Mouse (Mus musculus) layer of hippocampus, postnatal 10 days (tissue): ENCODE measurements around the gene Pappa2. TPM values are rescaled to one million over a fixed set of nuclear protein-coding genes. Genes with fewer than 3 reads are reported as not detected.
A peak's percentile ranks its signal among the peaks of the same experiment; 100 is the strongest.

Source experiments
- DNase-seq, 2 experiments: peaks; one replicate each; pipeline ENCODE4 v3.0.0; 2021; ENCODE audit warnings: low spot score in 2 of 2
- long read RNA-seq: library from polyadenylated mRNA; stranded (forward); transcript quantifications from one replicate; pipeline ENCODE4 v2.0.0, GENCODE M21; 2023
- total RNA-seq, 2 experiments: library from RNA; stranded (reverse); gene quantifications; 2 replicates each; pipeline ENCODE4 v1.2.3; 2021

Gene Pappa2
- total RNA-seq, result 1 to 10 TPM; 3.5 to 3.7 TPM
- long read RNA-seq, partial matches to known transcripts, result 0 of 1 reads
- long read RNA-seq, other reads (novel, unspliced or antisense), result 1 of 1 reads

DNA sequence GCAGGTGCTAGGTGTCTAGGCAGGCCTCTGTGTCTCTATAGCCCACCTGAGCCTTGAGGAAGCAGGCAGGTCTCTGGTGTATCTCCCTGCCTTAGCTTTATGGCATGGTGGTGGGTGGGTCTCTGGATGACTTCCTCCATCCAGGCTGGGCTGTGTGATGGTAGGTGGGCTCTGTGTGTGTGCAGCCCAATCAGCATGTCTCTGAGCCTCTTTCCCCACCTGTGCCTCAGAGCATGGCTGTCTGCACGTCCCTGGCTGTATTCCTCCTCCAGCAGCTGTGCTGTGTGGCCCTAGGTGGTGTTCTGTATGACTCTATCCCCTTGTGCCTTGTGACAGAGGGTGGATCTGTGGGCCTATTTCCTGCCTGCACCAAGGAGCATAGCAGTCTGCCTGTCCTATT, at the start of gene Pappa2:
Gene Pappa2, minus strand, starts transcription at position 101 of the 400 bp plus-strand sequence.
- no peak for DNase-seq

DNA sequence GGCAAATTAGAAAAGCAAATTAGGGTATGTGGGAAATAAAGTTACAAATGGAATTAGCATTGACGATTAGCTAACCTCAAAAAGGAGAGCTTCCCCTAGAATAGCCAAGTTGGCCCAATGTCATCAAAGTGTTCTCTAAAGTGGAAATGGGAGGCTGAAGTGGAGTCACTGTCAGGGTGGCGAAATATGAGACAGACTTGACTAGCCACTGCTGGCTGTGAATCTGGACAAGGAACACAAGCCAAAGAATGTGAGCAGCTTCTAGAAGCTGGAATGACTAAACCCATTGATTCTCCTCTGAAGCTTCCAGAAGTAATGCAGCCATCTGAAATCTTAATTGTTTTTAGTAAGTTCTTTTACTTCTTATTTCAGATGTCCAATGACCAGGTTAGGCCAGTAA, 48.8 kb upstream of the Pappa2 start:
- no peak for DNase-seq

DNA sequence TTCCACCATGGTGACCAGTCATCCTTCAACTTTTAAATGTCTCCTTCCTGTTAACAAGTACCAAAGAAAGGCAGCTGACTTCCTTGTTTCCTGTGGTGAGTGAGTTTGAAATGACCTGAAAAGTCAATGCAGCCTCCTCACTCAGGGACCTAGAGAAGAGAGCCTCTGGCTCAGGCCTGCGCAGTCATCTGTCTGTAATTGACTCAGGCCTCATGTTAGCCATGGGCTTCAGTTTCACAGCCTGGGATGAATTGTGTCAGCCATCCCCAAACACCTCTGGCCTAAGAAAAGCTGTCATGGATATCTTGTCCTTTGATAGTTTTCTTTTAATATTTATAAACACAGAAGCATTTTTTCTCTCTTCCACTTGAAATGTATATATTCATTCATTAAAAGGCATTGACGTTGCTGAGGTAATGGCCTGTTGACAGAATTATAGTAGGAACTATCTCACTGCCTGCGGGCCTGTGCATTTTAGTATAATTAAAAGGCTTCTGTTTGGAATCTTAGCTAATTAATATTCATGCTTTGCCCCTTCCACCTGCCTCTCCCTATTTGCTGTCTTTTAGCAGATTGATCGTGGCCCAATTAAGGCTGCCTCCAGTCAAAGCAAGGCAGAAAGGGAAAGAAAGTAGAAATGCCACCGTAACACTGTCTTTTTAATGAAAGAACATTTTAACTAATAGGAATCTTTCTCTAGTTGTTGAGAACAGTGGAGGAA, 34.8 kb upstream of the Pappa2 start:
- no peak for DNase-seq

DNA sequence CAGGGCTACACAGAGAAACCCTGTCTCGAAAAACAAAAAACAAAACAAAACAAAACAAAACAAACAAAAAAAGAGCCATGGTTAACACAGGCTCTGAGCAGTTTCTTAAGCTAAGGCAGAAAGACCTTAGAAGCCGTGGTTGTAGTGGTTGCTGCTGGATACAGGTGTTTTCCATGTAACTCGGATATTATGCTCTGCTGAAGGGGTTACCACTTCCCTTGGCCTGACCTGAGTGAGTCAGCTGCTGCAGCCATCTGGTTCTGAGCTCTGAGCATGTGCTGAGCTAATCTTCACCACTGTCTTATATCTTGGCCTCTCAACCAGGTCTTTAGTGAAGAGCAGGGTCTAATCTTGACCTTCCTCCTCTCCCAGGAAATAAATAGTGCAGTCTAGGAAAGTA, 6.8 kb upstream of the Pappa2 start:
- no peak for DNase-seq

DNA sequence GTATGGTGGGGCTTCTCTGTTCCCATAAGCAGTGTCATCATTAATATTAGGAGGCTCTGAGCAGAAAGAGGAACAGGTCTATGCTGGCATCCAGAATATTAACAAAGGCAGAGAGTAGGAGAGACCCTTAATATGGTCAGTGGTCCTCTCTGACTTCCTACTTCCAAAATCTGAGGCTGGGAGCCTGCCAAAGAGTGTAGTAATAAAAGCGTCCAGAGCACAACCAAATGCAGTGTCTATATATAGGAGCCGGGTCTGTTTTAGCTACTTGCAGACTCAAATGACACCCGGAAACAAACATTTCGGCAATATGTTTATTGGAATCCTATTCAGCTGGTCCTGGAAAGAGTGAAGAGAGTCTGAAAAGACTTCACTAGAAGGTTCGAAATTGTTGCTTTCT, 17.9 kb downstream of the Pappa2 start:
- DNase-seq, result no peak

DNA sequence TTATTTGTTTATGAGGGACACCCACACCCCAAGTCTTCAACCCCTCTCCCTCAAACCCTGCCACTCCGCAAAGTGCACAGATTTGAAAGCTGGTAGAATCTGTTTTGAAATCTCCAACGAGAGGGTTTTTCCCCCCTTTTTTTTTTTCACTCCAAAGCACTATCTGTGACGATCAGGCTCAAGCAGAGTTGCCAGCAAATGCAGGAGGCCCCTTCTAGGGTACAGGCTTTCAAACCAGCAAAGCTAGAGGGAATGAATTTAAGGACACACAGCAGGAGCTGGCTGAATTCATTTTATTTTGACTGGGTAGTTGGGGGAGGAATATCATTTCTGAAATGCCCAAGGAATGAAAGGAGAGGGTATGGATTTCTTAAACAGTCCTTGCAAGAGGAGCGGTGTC, 19.3 kb downstream of the Pappa2 start:
- no peak for DNase-seq

DNA sequence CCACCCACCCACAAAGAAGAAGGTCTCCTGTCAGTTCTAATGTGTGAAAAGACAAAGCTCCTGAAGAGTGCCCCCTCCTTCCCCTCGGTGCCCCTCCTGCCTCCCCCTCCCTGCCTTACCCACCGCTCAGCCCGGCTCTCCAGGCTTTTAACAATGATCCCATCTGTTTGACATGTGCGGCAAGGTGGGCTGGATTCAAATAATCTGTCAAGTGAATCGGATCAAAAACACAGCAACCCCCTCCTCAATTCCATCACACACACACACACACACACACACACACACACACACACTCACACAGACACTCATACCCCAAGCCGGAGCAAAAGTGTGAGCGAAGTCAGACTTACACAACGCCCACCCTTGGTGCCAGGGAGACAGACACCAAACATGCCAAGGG, 19.7 kb downstream of the Pappa2 start:
- DNase-seq, result no peak

DNA sequence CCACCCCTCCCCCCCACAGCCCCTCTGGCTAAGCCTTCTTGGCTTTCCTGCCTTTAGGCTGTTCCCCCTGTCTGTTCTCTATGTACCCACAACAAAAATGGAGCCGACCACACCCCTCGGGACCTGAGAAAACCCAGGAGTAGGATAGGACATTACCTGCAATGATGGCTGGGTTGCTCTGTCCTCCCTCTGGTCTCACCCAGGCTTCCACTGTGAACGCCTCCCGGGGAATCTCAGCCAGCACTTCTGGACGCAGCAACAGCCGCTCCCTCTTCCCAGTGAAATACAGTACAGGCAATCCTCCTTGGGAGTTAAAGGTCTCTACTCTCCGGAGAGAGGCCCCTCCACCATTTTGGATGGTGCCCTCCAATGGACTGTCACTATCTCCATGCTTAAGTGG, 23.9 kb downstream of the Pappa2 start:
- DNase-seq, result no peak

DNA sequence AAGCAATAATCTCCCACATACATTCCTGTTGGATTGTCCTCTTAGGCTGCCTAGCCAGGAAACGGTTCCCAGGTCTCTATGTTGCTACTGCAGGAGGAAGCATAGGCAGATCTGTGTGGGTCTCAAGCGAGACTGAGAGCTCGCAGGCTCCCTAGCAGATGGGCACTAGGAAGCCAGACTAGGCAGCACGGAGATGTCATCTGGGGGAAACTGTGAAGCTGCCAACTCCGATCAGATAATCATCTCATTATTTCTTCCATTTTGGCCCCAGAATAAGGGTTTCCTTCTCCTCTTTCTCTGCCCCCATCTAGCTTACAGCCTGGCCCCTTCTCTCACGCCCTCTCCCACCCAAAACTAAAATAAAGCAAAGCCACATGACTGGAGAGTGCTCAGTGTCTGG, 25.5 kb downstream of the Pappa2 start:
- peak; percentile 41 to 61 for DNase-seq

DNA sequence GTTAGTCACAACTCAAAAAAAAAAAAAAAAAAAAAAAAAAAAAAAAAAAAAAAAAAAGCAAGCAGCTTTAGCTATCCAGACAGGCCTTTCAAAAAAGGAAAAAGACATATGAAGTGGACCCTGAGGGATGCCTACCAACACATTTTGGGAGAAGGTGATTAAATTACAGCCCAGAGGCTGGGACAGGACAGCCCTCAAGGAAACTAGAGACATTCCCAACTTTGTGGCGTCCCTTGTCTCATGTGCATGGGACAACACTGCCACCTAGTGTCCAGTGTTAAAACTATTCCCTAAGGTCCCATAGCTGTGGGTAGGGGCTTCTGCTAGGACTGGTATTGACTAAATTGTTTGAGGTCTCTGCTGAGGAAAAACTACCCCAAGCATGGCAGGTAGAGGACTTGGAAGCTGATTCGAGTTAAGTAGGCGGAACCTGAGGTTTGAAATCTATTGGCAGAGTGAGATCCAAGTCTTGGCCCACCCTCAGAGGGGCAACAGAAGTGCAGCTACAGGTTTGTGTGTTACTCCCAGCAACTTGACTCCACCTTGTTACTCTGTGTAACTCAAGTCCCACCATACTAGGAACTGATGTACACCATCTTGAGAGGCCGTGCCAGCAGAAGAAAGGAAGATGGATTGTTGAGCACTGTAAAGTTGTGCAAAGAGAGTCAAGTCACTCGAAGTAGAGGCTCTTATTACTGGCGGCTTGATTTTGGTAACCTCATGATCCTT, 26.6 kb downstream of the Pappa2 start:
- peak; percentile 78 to 82 for DNase-seq

DNA sequence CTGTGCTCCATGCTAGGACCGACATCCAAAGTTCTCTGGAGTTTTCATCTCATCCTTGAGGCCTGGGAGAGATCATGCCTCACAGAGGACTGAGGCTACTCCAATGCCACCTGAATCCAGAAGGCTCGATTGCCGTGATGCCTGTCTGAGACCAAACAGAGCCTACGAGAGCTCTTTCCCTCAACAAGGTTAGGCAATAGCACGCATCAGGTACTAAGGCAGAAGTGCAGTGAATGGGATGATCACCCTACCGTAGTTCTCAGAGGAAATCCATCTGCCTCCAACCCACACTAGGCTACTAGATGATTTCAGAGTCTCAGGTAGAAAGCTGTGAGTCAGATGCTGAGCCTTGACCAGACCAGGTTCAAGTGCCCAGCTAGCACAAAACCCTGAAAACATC, 31.2 kb downstream of the Pappa2 start:
- no peak for DNase-seq

DNA sequence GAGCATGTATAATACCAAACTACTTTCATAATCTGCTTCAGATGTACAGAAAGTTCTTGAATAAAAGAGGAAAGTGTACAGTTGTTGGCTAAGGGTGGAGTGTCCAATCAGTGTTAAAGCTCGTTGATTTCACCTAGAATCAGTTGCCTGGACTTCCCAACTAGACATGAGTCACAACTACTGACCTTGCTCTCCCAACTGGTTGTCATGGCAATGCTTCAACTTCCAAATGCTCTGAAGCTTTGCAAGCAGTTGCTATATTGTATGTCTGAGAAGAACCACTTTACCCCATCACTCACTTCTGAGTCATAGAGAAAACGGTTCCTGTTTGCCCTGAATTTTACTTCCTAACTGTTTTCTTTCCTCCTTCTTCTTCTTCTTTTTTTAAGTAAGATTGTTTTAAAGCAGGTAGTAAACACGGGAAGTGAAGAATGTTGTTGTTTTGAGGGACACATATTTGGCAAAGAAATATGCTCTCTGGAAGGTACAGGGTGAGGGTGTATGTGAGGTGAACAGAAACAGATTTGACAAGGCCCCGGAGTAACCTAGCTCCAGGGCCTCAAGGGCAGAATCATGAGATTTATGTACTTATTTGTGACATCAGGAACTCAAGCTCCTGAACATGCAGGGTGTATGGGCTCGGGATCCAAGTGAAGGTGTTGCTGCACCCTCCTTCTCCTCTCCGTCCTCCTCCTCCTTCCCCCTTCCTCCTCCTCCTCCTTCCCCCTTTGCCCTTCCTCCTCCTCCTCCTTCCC, 32.1 kb downstream of the Pappa2 start:
- no peak for DNase-seq

DNA sequence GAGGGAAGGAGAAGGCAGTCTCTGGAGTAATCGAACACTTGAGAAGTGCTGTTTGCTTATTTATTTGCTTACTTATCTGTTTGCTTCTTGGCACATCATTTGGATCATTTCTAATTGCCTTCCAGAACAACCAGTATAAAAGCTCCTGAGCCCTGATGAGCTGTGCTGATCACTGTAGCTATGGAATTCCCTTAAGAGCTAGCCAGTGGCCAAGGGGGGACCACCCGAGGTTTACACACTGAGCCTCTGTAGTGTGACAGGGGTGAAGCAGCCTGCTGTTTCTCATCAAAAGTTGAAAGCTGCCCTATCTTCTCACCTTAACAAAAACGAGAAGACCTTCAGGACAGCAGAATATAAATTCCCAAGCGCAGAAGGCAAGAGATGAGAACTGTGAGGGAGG, 35.4 kb downstream of the Pappa2 start:
- no peak for DNase-seq

DNA sequence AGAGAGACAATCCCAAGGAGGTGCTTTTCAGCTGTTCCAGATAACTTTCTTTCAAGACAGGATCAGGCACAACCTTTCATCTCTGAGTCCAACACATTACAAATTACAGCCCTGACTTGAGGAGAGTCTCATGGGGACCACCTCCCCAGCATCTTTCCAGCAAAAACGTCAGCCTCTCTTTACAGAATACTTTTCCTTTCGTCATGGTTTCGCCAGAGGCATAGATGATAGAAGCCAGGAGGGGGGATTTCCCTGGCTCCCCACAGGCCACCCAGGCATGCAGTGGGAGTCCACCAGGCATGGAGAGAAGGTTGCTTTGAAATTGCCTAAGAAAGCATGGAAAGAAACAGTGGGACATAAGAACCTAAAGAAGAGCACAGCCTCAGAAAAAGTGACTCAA, 37.4 kb downstream of the Pappa2 start:
- no peak for DNase-seq

DNA sequence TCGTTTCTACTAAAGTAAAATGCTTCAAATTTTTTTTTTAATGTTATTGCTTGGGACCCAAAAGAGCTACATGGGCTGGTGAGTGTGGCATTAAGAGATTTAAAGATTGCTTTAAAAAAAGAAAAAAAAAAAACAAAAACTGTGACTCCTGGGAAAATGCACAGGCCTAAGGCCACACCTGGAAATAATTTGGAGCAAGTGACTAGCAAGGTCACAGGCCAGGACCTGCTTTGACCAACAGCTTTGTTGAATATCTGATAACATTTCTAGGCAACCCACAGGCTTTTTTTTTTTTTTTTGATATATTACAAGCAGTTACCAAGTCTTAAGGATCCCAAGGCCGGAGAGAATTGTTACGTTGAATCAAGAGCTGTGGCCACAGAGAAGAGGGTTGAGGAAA, 39.3 kb downstream of the Pappa2 start:
- no peak for DNase-seq

DNA sequence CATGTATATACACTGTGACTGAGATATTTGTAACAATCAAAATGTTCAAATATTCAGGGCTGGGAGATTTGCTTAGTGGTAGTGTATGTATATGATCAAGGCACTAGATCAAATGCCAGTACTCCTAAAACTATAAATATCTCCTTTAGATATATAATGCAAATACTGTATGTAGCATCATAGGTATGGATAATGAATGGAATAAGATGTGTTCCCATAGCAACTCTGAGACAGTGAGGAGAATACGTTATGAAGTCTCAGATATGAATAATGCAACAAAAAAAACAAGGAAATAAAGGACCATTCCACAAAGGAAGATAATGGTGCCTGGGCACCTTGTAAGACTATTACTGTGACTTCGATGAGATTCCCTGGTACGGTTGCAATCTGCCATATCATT, 45.8 kb downstream of the Pappa2 start:
- DNase-seq, result no peak

DNA sequence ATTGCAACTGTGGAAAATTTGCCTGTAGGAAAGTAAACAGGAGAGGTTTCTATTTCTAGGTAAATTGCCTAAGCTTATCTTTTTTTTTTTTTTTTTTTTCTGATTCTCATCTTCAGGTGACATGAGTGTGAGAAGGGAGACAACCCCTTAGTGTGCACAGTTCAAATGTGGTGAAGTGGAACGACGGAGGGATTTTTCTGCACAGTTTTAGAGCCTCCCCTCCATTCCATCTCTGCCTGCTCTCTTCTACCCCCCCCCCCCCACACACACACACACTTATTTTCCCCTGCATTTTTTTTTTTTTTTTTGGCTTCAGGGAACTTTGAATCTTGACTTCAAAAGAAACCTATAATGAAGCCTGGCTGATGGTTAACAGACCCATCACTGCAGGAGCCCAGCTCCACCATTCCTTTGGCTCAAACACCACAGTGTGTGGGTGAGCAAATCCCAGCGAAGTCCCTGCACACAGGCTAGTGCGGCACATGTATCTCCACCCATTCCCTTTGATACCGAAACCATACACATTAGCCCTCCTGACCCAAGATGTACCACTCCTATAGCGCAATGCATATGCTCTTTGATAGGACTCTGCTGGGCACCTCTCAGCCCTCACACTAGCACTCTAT, 49.0 kb downstream of the Pappa2 start:
- no peak for DNase-seq

DNA sequence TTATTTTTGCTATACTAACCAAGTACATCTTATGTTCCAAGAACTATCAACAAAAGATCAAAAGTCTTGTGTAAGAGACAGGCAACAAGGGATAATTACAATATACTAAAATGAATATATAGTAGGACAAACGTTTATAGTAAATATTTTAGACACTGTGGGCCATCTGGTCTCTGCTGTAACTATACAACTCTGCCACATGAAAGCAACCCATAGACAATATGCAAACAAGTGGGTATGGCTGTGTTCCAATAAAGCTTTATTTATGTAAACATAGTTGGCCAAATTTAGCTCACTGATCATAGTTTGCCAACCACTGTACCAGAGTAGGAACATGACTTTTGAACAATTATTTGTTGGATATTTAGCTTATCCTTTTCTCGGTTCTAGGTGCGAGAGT, 50.9 kb downstream of the Pappa2 start:
- no peak for DNase-seq

DNA sequence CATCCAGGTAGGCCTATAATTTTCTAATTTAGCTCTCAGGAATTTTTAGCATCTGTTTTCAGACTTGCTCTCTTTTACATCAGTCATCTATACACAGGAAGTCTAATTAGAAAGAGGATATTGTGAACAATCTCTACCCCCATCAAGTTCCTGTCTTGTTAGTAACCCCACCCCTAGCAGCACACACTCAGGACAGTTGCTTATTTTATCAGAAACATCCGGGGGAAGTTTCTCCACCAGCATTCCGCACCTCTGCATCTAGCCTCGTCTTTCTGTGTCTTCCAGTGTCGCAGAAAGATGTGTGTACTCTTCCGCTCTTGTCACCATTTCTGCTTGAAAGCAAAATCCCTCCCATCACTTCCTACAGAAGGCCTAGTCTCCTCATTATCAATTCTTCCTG, 59.8 kb downstream of the Pappa2 start:
- no peak for DNase-seq

DNA sequence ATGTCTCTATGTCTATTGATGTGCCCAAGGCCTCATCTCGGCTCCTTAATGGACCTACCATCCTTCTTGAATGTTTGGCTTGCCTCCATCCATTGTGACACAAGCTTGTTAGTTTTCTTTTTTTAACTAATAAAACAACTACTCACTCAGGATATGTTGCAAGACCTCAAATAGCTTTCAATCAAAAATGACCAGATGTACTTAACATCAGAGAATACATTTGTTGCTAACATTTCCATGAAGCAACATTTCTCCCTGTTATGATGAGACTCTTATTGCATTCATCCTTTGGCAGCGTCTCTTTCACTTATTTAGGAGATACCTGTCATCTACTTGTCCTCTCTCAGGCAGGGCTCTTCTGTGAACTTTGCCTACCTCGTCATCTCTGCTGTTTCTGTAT, 61.4 kb downstream of the Pappa2 start:
- no peak for DNase-seq

DNA sequence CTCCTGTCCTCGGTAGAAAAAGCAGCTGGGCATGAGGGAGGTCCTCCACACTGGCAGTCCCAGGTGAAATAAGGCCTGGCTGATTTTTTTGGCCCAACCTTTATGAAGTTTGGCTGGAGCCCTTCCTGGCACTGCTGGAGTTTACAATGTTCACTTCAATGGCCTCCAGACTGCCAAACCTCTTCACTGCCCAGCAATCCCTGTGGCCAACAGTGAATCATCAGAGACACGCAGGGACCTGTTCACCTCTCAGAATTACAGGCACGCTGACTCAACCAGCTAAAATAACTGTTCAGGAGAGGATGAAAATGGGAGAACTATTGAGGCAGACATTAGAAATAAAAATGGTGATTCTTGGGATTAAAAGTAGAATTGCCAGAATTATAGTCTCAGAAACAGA, 63.2 kb downstream of the Pappa2 start:
- DNase-seq, result no peak

DNA sequence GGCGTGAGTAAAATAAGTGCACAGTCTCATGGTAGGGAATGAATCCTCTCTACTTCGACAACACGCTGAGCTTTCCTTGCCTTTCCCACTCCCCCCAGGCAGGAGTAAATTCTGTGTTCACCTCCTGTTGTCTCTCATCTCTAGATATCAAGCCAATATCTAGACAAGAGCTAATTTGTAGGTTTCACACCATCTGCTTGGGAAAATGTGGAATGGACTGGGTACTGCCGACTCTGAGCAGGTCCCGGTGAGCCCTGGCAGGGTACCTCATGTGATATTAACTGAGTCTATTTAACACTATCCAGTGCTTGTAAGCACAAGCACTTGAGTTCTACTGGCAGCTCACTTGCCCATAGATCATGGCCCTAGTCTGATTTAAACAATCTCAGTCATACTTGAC, 64.7 kb downstream of the Pappa2 start:
- DNase-seq, result no peak
